Mouse (Mus musculus) hindbrain, postnatal 0 days (tissue): Measurements from ENCODE around the gene Zfp113. TPM values are rescaled to one million over a fixed set of nuclear protein-coding genes. Genes with fewer than 3 reads are reported as not detected.
"Not testable (repeated sequence)": the region's sequence is repeated elsewhere in the genome, so short reads cannot be mapped to it uniquely, and the experiment has no call there.

ENCODE experiments used
- ATAC-seq: fragments of 200-750 bp; cut with Nextera tagmentation; 2 replicates; pipeline ENCODE4 v1.8.0; 2017; ENCODE audit warnings: mild to moderate bottlenecking, moderate TSS enrichment, moderate library complexity
- DNase-seq: peaks from one replicate; pipeline ENCODE4 v3.0.0-alpha.2; 2015; ENCODE audit warnings: low spot score
- H3K27ac ChIP-seq: fragments of 300-500 bp; sonication (generic); 2 replicates; pipeline ENCODE4 v1.5.1; 2014; ENCODE audit warnings: mild to moderate bottlenecking
- H3K27me3 ChIP-seq: fragments of 300-500 bp; sonication (generic); 2 replicates; pipeline ENCODE4 v1.6.1; 2014; ENCODE audit warnings: low read length, mixed read lengths; ENCODE audit not compliant: insufficient read depth
- H3K36me3 ChIP-seq: fragments of 300-500 bp; sonication (generic); 2 replicates; pipeline ENCODE4 v1.6.1; 2014; ENCODE audit warnings: low read length, mixed read lengths; ENCODE audit not compliant: insufficient read depth
- H3K4me1 ChIP-seq: fragments of 300-500 bp; sonication (generic); 2 replicates; pipeline ENCODE4 v1.6.1; 2014; ENCODE audit warnings: antibody characterized with exemption, low read length, mixed read lengths; ENCODE audit not compliant: insufficient read depth
- H3K4me2 ChIP-seq: fragments of 300-500 bp; sonication (generic); 2 replicates; pipeline ENCODE4 v1.6.1; 2014; ENCODE audit warnings: low read depth, mild to moderate bottlenecking, low read length, moderate library complexity, mixed read lengths
- H3K4me3 ChIP-seq: fragments of 300-500 bp; sonication (generic); 2 replicates; pipeline ENCODE4 v1.5.1; 2014; ENCODE audit warnings: low read length
- H3K9ac ChIP-seq: fragments of 300-500 bp; sonication (generic); replicated peaks from 2 replicates; pipeline ENCODE4 v1.6.1; 2014; ENCODE audit warnings: mild to moderate bottlenecking, low read length, moderate library complexity, mixed read lengths
- H3K9me3 ChIP-seq: fragments of 300-500 bp; sonication (generic); 2 replicates; pipeline ENCODE4 v1.6.1; 2016; ENCODE audit warnings: low read length, mixed read lengths
- CTCF ChIP-seq: IDR thresholded peaks from 2 replicates; pipeline ENCODE4 v1.5.1; 2016; ENCODE audit warnings: antibody characterized with exemption, control low read depth, low read depth
- WGBS: fragments of 180-500 bp; shearing (Covaris S2); extraction: QIAGEN DNeasy Blood & Tissue Kit; methylation state at CpG from one replicate; pipeline ENCODE4 v1.1.7; 2014; 5-methylcytosine and 5-hydroxymethylcytosine counted together
- polyA plus RNA-seq: library from polyadenylated mRNA; unstranded; fragments of >200 nt; fragmentation: Nextera tagmentation; extraction: Ambion mirVana; gene quantifications from 2 replicates; pipeline ENCODE4 v1.2.1, GENCODE M21; 2015
- total RNA-seq: library from RNA; depleted of rRNA; stranded (reverse); fragments of >200 nt; gene quantifications from 2 replicates; pipeline ENCODE4 v1.2.3, GENCODE M21; 2014

The Zfp113 gene
- total and polyA plus RNA-seq, 2 experiments from 2014 or later: 7.9 to 43.2 TPM

DNA sequence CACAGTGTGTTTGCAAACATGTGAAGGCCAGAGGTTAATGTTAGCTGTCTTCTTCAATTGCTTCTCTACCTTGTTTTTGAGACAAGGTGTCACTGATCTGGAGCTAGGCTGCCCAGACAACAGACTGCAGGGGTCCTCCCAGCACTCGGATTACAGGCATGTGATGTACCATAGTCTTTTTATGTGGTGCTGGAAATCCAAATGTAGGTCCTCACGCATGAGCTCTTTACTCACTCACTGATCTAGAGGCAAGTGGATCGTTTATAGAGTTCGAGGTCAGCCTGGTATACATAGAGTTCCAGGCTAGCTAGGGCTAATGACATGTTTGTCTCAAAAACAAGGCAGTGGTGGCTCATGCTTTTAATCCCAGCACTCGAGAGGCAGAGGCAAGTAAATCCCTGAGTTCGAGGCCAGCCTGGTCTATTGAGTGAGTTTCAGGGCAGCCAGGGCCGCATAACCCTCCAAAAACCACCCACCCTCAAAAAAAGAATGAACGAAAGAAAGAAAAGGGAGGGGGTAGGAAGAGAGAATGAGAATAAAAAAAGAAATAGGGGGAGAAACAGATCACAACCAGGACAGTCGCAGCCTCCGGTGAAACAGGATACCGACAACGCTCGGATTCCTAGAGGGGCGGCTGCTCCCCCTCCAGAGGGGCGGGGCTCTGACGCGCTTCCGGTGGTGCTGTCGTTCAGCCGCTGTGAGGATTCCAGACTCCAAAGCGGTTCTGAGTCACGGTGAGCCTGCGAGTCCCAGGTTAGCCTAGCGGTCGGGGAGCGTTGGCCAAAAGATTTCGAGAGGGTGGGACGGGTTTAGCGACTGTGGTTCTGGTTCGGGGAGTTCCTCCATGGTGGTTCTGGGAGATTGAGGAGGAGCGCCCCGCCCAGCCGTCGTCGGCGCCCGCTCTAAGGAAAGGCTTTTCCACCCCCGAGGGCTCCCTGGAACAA, 39.0 kb downstream of the Zfp113 start, which contains the start of gene Zscan21:
TSS of gene Zscan21 (plus strand) at position 649 of the 944 bp plus-strand sequence.
- H3K4me3 ChIP-seq: peak within 1 kb of the TSS; percentile 72
- DNase-seq (peak; percentile 96), ATAC-seq (peak; percentile 98)
- peak within 1 kb of the TSS; percentile 65 for H3K4me2 ChIP-seq
- peaks cover 7% of the 10 kb centered on the region; the same call in 1 of the 2 replicates for H3K4me1 ChIP-seq
- H3K36me3 ChIP-seq: peaks cover 3% of the 10 kb centered on the region; the same call in 1 of the 2 replicates
- H3K27ac ChIP-seq: peak within 1 kb of the TSS; percentile 92
- no peak for TF ChIP-seq CTCF
- H3K27me3 ChIP-seq: no peaks in the 10 kb centered on the region
- H3K9ac ChIP-seq: peak within 1 kb of the TSS; percentile 68
- WGBS: 7% methylated on average over 38 of the region's 38 CpGs
- no peaks in the 10 kb centered on the region for H3K9me3 ChIP-seq

DNA sequence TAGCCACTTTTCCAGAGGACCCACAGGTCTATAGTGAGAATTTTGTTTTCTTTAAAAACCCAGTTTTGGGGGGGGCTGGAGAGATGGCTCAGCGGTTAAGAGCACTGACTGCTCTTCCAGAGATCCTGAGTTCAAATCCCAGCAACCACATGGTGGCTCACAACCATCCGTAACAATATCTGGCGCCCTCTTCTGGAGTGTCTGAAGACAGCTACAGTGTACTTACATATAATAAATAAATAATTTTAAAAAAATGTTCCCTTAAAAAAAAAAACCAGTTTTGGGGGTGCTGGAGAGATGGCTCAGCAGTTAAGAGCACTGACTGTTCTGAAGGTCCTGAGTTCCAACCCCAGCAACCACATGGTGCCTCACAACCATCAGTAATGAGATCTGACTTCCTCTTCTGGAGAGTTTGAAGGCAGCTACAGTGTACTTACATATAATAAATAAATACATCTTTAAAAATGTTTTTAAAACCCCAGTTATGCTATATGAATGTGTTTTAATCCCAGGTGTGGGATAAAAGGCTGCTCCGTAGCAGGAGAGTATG, 45.6 kb downstream of the Zfp113 start:
- H3K36me3 ChIP-seq, H3K4me1 ChIP-seq, H3K9ac ChIP-seq, H3K4me3 ChIP-seq, DNase-seq, H3K4me2 ChIP-seq, H3K9me3 ChIP-seq, ATAC-seq, H3K27me3 ChIP-seq, H3K27ac ChIP-seq: not testable (repeated sequence)
- WGBS: 63% methylated on average over 4 of the region's 4 CpGs

DNA sequence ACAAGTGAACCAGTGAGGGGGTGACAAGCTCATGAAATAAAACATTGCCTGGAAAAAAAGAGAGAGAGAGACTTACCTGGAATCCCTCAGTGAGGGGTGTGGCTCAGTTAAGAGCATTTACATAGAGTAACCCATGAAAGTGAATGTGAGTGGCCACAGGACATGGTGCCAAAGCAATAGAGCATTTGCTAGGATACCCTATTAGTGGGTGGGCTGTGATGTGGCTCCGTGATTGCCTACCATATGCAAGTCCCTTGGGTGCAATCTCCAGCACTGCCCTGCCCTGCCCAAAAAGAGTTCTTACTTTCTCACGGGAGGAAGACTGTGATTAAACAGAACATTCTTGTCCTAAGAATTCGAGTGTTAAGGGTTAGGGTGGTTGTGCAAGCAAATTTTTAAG, 48.4 kb downstream of the Zfp113 start:
- Histone ChIP-seq H3K27me3 (no peaks in the 10 kb centered on the region), H3K27ac (no peak overlapping the region), H3K36me3 (peaks cover 25% of the 10 kb centered on the region; the same call in 1 of the 2 replicates), H3K9ac (no peak overlapping the region), H3K9me3 (no peaks in the 10 kb centered on the region), H3K4me2 (no peak overlapping the region), H3K4me1 (no peaks in the 10 kb centered on the region), H3K4me3 (no peak overlapping the region)
- no peak for TF ChIP-seq CTCF
- ATAC-seq (no peak), DNase-seq (no peak)
- WGBS: 68% methylated on average over 3 of the region's 3 CpGs

DNA sequence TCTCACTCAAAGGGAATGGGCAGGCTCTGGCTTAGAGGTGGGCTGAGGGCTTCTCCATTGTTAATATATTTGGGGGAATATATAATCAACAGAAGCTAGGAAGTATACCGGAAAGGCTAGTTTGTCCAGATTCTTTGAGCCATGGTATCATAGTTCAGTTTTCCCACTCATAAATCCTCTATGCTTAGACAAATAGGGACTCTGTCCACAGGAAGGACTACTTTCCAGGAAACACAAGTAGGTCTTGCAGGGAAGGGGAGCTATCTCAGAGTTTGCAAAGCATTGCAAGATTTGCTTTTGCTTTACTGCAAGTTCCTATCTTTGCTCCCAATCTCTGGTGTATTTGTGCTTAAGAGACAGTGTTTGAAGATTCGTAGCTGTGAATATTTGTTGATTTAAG, 50.6 kb downstream of the Zfp113 start:
- H3K4me2 ChIP-seq: no peak overlapping the region

DNA sequence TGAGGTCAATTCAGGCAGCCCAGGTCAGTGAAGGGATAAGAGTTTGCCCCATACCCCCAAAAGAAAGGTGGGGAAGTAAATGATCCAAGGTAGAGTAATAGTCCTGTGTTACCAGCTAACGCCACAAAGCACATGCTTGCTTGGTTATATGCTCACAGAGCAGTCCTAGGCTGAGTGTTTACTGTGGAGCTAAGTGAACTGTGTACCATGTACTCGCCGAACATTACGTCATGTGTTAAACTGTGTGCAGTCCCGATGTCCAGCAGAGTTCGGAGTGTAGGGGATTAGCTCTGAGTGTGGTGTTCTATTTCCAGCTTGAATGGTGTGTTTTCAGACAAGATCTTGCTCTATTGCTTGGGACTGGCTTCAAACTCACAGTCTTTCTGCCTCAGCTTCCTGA, 61.1 kb downstream of the Zfp113 start:
- Histone ChIP-seq H3K9ac (no peak overlapping the region), H3K27me3 (no peaks in the 10 kb centered on the region), H3K4me2 (no peak overlapping the region), H3K36me3 (peaks cover 52% of the 10 kb centered on the region), H3K4me3 (no peak overlapping the region), H3K4me1 (no peaks in the 10 kb centered on the region), H3K27ac (no peak overlapping the region), H3K9me3 (no peaks in the 10 kb centered on the region)
- ATAC-seq (no peak), DNase-seq (no peak)
- WGBS: 98% methylated on average over 6 of the region's 6 CpGs
- no peak for TF ChIP-seq CTCF

More for the DNA sequence above, 50.6 kb downstream of the Zfp113 start:
- H3K4me3 ChIP-seq: no peak overlapping the region
- WGBS: 97% methylated on average over 2 of the region's 2 CpGs
- H3K9ac ChIP-seq: no peak overlapping the region
- H3K36me3 ChIP-seq: peaks cover 47% of the 10 kb centered on the region
- H3K9me3 ChIP-seq: no peaks in the 10 kb centered on the region
- no peaks in the 10 kb centered on the region for H3K27me3 ChIP-seq
- H3K4me1 ChIP-seq: no peaks in the 10 kb centered on the region
- DNase-seq (no peak), ATAC-seq (no peak)
- no peak for TF ChIP-seq CTCF
- no peak overlapping the region for H3K27ac ChIP-seq

DNA sequence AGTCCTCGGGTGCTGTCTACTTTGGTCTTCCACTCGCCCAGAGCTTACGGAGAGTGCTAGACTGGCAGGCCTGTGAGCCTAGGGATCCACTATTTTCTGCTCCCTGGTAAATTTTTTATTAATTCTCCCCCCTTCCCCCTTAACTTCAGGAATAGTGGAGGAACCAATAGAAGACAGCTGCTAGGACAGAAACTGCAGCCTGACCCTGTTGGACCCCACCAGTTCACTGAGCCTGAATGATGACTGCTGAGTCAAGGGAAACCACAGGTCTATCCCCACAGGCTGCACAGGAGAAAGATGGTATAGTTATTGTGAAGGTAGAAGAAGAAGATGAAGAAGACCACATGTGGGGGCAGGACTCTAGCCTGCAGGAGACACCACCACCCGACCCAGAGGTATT, 62.8 kb downstream of the Zfp113 start:
- H3K4me2 ChIP-seq: no peak overlapping the region
- H3K9me3 ChIP-seq: no peaks in the 10 kb centered on the region
- no peak overlapping the region for H3K4me3 ChIP-seq
- TF ChIP-seq CTCF: no peak
- no peak overlapping the region for H3K27ac ChIP-seq
- DNase-seq: no peak
- 92% methylated on average over 4 of the region's 4 CpGs for WGBS
- H3K27me3 ChIP-seq: no peaks in the 10 kb centered on the region
- no peaks in the 10 kb centered on the region for H3K4me1 ChIP-seq
- peaks cover 36% of the 10 kb centered on the region for H3K36me3 ChIP-seq
- H3K9ac ChIP-seq: no peak overlapping the region
- ATAC-seq: no peak
